Mouse (Mus musculus) lung, adult 2 months (tissue): ENCODE data around the gene Sorbs2.

Source experiments
- CTCF ChIP-seq: fragments of 200-500 bp; IDR thresholded peaks from 2 replicates; pipeline ENCODE4 v1.5.1; 2011; ENCODE audit warnings: mild to moderate bottlenecking, low read length, control low read depth; ENCODE audit not compliant: insufficient read depth
- POLR2A ChIP-seq: fragments of 200-500 bp; IDR thresholded peaks from 2 replicates; pipeline ENCODE4 v1.6.1; 2011; ENCODE audit warnings: low read depth, mild to moderate bottlenecking, control low read depth, low read length, borderline replicate concordance; ENCODE audit errors: extremely low read depth

DNA sequence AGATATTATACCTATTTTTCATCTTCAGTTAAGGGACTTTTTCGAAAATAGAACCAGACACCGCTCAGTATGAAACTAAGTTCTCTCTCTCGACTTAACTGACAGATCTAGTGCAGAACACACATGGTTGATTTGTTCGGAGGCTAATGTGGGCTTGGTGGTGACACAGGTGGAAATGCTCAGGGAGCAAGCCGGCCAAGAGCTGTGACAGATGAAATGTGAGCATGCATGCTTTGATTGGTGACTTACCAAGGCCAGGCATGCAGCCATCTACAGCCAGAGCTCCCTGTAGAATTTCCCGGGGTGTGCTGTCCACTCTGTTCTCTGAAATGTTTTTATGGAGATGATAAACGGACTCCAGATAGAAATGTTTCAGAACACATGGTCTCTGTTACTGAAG lies 364.5 kb downstream of the Sorbs2 start:
- TF ChIP-seq CTCF (no peak), POLR2A (no peak)
